7 mouse cellular contexts compared by ENCODE assay signal in genomic region chr2:71787156-71787590, GRCm38 (mm10). TPM values are rescaled to one million over a fixed set of nuclear protein-coding genes. Genes with fewer than 3 reads are reported as not detected.
DNase-seq lines count a peak whose midpoint lies in the region; ATAC-seq and TF ChIP-seq lines count a peak whose summit lies in the region.

No protein-coding gene starts in this region.

- no peak for TF ChIP-seq EP300 in CH12.LX (IDR thresholded peaks at IDR 0.05; ENCODE audit: low read length)
- no peak for TF ChIP-seq EP300 in lung, postnatal 0 days (IDR thresholded peaks at IDR 0.05)

- H3K9me3 ChIP-seq in CH12.LX (replicated peaks; ENCODE audit: low read length): peaks cover under 1% of the 10 kb centered on the region
- no peaks in the 10 kb centered on the region for H3K9me3 ChIP-seq in kidney, embryonic 15.5 days (replicated peaks)
- H3K9me3 ChIP-seq in lung, postnatal 0 days (ENCODE audit: low read length): no peaks in the 10 kb centered on the region

- dilution Hi-C loops in CH12.LX (cut with MboI; ENCODE audit: extremely low pct_ligation_motif_present, extremely low pct_unique_long_range_greater_than_20kb, low sequenced_read_pairs): no loop called here

- H3K4me1 ChIP-seq in CH12.LX (ENCODE audit: control insufficient read depth in 1 of 2, insufficient read depth in 2 of 2): peaks cover 4 to 23% of the 10 kb centered on the region in 2 experiments; a peak in 3 of 4 replicates
- peaks cover 44% of the 10 kb centered on the region for H3K4me1 ChIP-seq in kidney, embryonic 15.5 days
- no peaks in the 10 kb centered on the region; the same call in 1 of the 2 replicates for H3K4me1 ChIP-seq in lung, postnatal 0 days (ENCODE audit: insufficient read depth, low read depth, low read length)

- 0% methylated on average over 40 of the region's 40 CpGs for WGBS in kidney, embryonic 15.5 days
- WGBS in lung, postnatal 0 days: under 1% methylated on average over 39 of the region's 40 CpGs

- H3K36me3 ChIP-seq in CH12.LX (replicated peaks in 1 of 2; ENCODE audit: control insufficient read depth in 1 of 2, insufficient read depth in 1 of 2, low read length in 1 of 2): no peaks in the 10 kb centered on the region
- H3K36me3 ChIP-seq in kidney, embryonic 15.5 days: 0 out of 2 replicates have a peak, but pooled peaks cover under 1% of the 10 kb centered on the region
- H3K36me3 ChIP-seq in lung, postnatal 0 days (ENCODE audit: insufficient read depth, low read length): no peaks in the 10 kb centered on the region

- TF ChIP-seq RAD21 in CH12.LX (IDR thresholded peaks at IDR 0.05; ENCODE audit: low read depth, low read length): no peak

- intact Hi-C loops in gastrocnemius, adult 2 months (cut with DNase I): no loop called here

- no peak for TF ChIP-seq CTCF in CH12.LX (conservative IDR thresholded peaks at IDR 0.05 in 1 of 2, IDR thresholded peaks at IDR 0.05 in 1 of 2; ENCODE audit: low read depth in 2 of 2, low read length in 2 of 2)
- no peak for TF ChIP-seq CTCF in gastrocnemius, adult 2 months (IDR thresholded peaks at IDR 0.05)
- no peak for TF ChIP-seq CTCF in lung, postnatal 0 days (IDR thresholded peaks at IDR 0.05)

- peak overlapping the region; percentile 34; the same call in 1 of the 2 replicates for H3K9ac ChIP-seq in CH12.LX (ENCODE audit: insufficient read depth, low read depth)
- H3K9ac ChIP-seq in kidney, embryonic 15.5 days: peak overlapping the region; percentile 68
- peak overlapping the region; percentile 80 for H3K9ac ChIP-seq in lung, postnatal 0 days (replicated peaks; ENCODE audit: low read depth)

- ATAC-seq in kidney, embryonic 15.5 days (replicated peaks; ENCODE audit: low FRiP score): peak; percentile 77
- ATAC-seq in lung, postnatal 0 days: peak; percentile 80

- H3K4me3 ChIP-seq in CH12.LX (replicated peaks in 1 of 3; ENCODE audit: low read depth in 2 of 3, low read length in 2 of 3, poor library complexity in 1 of 3): peak overlapping the region; percentile 58 to 75 (median 74)
- H3K4me3 ChIP-seq in gastrocnemius, adult 2 months: peak overlapping the region; percentile 74
- H3K4me3 ChIP-seq in kidney, embryonic 15.5 days (replicated peaks): peak overlapping the region; percentile 88
- peak overlapping the region; percentile 77 for H3K4me3 ChIP-seq in lung, postnatal 0 days (ENCODE audit: low read depth, low read length)

- H3K79me2 ChIP-seq in CH12.LX (replicated peaks; ENCODE audit: control insufficient read depth, extremely low read depth, insufficient read depth, poor library complexity, severe bottlenecking): no peaks in the 10 kb centered on the region

- DNase-seq in 416B (ENCODE audit: low read depth) (peak; percentile 55), CH12.LX (ENCODE audit: extremely low read depth) (peak; percentile 27)
- DNase-seq in c-Kit-positive CD71-positive TER-119-positive erythroid progenitor cells, embryonic 14.5 days (ENCODE audit: low spot score): peak; percentile 22
- peak; percentile 56 for DNase-seq in gastrocnemius, adult 2 months
- peak; percentile 50 for DNase-seq in lung, postnatal 0 days (ENCODE audit: low spot score)
- DNase-seq in spleen, adult 12 weeks (ENCODE audit: low spot score): peak; percentile 33

- no peak for TF ChIP-seq POLR2A in CH12.LX (IDR thresholded peaks at IDR 0.05; ENCODE audit: low read depth, low read length)

- in situ Hi-C loops in CH12.LX (cut with MboI; ENCODE audit: low pct_ligation_motif_present, low pct_unique_long_range_greater_than_20kb, low sequenced_read_pairs): no loop called here

- peaks cover 4% of the 10 kb centered on the region for H3K27me3 ChIP-seq in CH12.LX (replicated peaks)
- H3K27me3 ChIP-seq in kidney, embryonic 15.5 days: peaks cover 12% of the 10 kb centered on the region
- no peaks in the 10 kb centered on the region for H3K27me3 ChIP-seq in lung, postnatal 0 days (replicated peaks; ENCODE audit: insufficient read depth, low read length)

- H3K27ac ChIP-seq in CH12.LX (ENCODE audit: insufficient read depth, low read depth): no peak overlapping the region
- H3K27ac ChIP-seq in gastrocnemius, adult 2 months: peak overlapping the region; percentile 87
- peak overlapping the region; percentile 92 for H3K27ac ChIP-seq in kidney, embryonic 15.5 days
- peak overlapping the region; percentile 92 for H3K27ac ChIP-seq in lung, postnatal 0 days (ENCODE audit: low read length)

- H3K4me2 ChIP-seq in CH12.LX (ENCODE audit: insufficient read depth, low read depth, poor library complexity, severe bottlenecking): peak overlapping the region; percentile 53
- peak overlapping the region; percentile 86 for H3K4me2 ChIP-seq in kidney, embryonic 15.5 days
- H3K4me2 ChIP-seq in lung, postnatal 0 days (replicated peaks; ENCODE audit: low read depth, low read length): peak overlapping the region; percentile 93

TF ChIP-seq in CH12.LX, 34 proteins besides CTCF, POLR2A, EP300 and RAD21:
- 0 out of 2 replicates have a peak, but pooled peaks have one; percentile 25 for TF ChIP-seq UBTF (IDR thresholded peaks at IDR 0.05; ENCODE audit: low read depth, low read length)
- TF ChIP-seq ZKSCAN1 (IDR thresholded peaks at IDR 0.05; ENCODE audit: borderline replicate concordance, low read depth, low read length): no peak
- TF ChIP-seq JUND (conservative IDR thresholded peaks at IDR 0.05; ENCODE audit: low read depth, low read length): no peak
- TF ChIP-seq USF1 (IDR thresholded peaks at IDR 0.05; ENCODE audit: low read depth, low read length): no peak
- no peak for TF ChIP-seq MAX (IDR thresholded peaks at IDR 0.05; ENCODE audit: low read length)
- TF ChIP-seq ZNF384 (IDR thresholded peaks at IDR 0.05; ENCODE audit: low read depth, low read length): no peak
- TF ChIP-seq E2F4 (IDR thresholded peaks at IDR 0.05; ENCODE audit: insufficient replicate concordance, low read depth, low read length): no peak
- no peak for TF ChIP-seq CHD1 (IDR thresholded peaks at IDR 0.05; ENCODE audit: low read depth, low read length)
- TF ChIP-seq MAFK (IDR thresholded peaks at IDR 0.05; ENCODE audit: insufficient replicate concordance, low read length): no peak
- TF ChIP-seq GABPA (IDR thresholded peaks at IDR 0.05; ENCODE audit: insufficient replicate concordance, low read depth, low read length): no peak
- TF ChIP-seq ZC3H11A (IDR thresholded peaks at IDR 0.05; ENCODE audit: low read depth, low read length): no peak
- no peak for TF ChIP-seq MYC (IDR thresholded peaks at IDR 0.05; ENCODE audit: low read depth, low read length)
- no peak for TF ChIP-seq ETS1 (conservative IDR thresholded peaks at IDR 0.05; ENCODE audit: low read depth, low read length)
- TF ChIP-seq HCFC1 (IDR thresholded peaks at IDR 0.05; ENCODE audit: low read depth, low read length): no peak
- no peak for TF ChIP-seq RCOR1 (conservative IDR thresholded peaks at IDR 0.05; ENCODE audit: low read depth, low read length)
- no peak for TF ChIP-seq CHD2 (IDR thresholded peaks at IDR 0.05; ENCODE audit: low read length)
- TF ChIP-seq TBP (conservative IDR thresholded peaks at IDR 0.05; ENCODE audit: low read depth, low read length): no peak
- no peak for TF ChIP-seq ELF1 (IDR thresholded peaks at IDR 0.05; ENCODE audit: low read depth, low read length)
- no peak for TF ChIP-seq ZMIZ1 (IDR thresholded peaks at IDR 0.05; ENCODE audit: low read depth, low read length)
- peak; percentile 6; the same call in 1 of the 2 replicates for TF ChIP-seq TCF12 (IDR thresholded peaks at IDR 0.05; ENCODE audit: low read depth, low read length)
- no peak for TF ChIP-seq KAT2A (IDR thresholded peaks at IDR 0.05; ENCODE audit: insufficient replicate concordance, low read length)
- no peak for TF ChIP-seq NELFE (IDR thresholded peaks at IDR 0.05; ENCODE audit: low read depth, low read length)
- no peak for TF ChIP-seq IRF4 (IDR thresholded peaks at IDR 0.05; ENCODE audit: low read depth, low read length)
- TF ChIP-seq SIN3A (IDR thresholded peaks at IDR 0.05; ENCODE audit: low read length): peak; percentile 24; the same call in 1 of the 2 replicates
- no peak for TF ChIP-seq USF2 (conservative IDR thresholded peaks at IDR 0.05; ENCODE audit: low read depth, low read length)
- TF ChIP-seq PAX5 (IDR thresholded peaks at IDR 0.05; ENCODE audit: low read length): no peak
- no peak; the same call in 1 of the 2 replicates for TF ChIP-seq SMC3 (IDR thresholded peaks at IDR 0.05; ENCODE audit: low read depth, low read length)

RNA-seq across cellular contexts. Expression of gene Itga6, which starts 41.8 kb away (rescaled TPM):
- 3.9 and 6.1 TPM in 2 replicates for total RNA-seq in CH12.LX (2012; rRNA removed)
- 10.9 and 11.5 TPM in 2 replicates for total RNA-seq in CH12.LX (2014; rRNA removed)
- polyA plus RNA-seq in CH12.LX (2012; ENCODE audit: insufficient read length, low read depth): 11.2 and 13.9 TPM in 2 replicates
- total RNA-seq in gastrocnemius, adult 2 months (2021): 10 to 100 TPM; 13.1 to 21.8 TPM
- polyA plus RNA-seq in kidney, embryonic 15.5 days (2015; fragmentation: Nextera tagmentation; extraction: Ambion mirVana): 69.9 and 74.6 TPM in 2 replicates
- polyA plus RNA-seq in lung, postnatal 0 days (2015; fragmentation: Nextera tagmentation; extraction: Ambion mirVana): 78.2 and 79.1 TPM in 2 replicates
